Mouse (Mus musculus): ENCODE data around the gene Fam83e.

- TF ChIP-seq POLR2A (IDR thresholded peaks at IDR 0.05; ENCODE audit: extremely low read depth, insufficient read depth, low read length) (no peak), CTCF (IDR thresholded peaks at IDR 0.05; ENCODE audit: low read depth, low read length) (no peak)
These were observed 43.3 kb upstream of the Fam83e start for GRCm38 (mm10) chr7:45677627-45678295.
